Mouse (Mus musculus): ENCODE data around the gene Ints12.

Gene Ints12

DNA sequence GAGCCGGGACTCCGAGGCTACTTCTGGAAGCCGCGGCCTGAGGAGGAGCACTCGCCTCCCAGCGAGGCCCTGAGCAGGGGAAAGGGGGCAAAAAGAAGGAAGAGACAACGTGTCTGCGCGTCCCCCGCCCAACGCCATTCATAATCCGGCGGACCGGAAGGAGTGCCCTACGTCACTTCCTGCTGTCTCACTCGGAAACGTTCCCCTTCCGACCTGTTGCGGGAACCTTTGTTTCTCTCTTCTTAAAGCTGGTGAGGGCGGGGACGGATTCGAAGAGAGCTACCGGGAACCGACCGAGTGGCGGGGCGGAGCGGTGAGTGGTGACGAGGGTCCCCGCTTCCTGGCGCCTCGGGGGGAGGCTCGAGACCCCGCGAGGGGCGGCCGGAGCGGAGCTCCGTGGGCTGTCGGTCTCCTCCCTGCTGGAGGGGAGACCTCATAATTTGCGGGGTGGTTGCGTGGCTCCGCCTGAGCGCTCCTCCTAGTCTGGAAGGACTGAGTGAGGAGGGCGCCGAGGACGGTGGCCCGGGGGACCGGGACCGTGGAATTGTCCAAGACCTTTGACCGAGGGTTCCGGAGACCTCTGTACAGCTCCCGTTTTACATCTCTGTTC lies at the start of gene Ints12, which contains the start of gene Gstcd:
Gene Ints12, plus strand, starts transcription at position 177 of the 610 bp plus-strand sequence.
Gene Gstcd, minus strand, starts transcription at position 370 of the 610 bp plus-strand sequence.
- peak; percentile 86 for DNase-seq (ENCODE audit: low spot score)

GRCm38 (mm10) chr3:133052068-133052467 lies 39.6 kb upstream of the Ints12 start:
- no peak for DNase-seq (ENCODE audit: low spot score)

GRCm38 (mm10) chr3:133075560-133075959 lies 16.1 kb upstream of the Ints12 start:
- DNase-seq (ENCODE audit: low spot score): no peak

DNA sequence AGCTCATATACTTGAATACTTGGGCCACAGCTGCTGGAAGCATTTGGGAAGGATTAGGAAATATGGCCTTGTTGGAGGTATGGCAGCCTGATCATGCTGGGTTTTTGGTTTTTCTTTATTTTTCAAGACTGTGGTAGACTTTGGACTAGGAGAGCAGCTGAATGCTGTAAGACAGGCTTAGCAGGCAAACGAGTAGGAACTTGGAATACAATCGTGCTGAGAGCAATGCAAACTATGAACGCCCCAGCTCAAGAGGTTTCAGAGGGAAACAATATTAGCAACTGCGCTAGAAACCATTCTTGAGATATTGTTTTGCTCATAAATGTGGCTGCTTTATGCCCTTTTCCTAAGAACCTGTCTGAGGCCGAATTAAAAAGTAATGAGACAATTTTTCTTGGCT lies 8.9 kb upstream of the Ints12 start:
- DNase-seq (ENCODE audit: low spot score): no peak

GRCm38 (mm10) chr3:133085858-133086257 lies 5.8 kb upstream of the Ints12 start:
- DNase-seq (ENCODE audit: low spot score): no peak

- no peak for DNase-seq (ENCODE audit: low spot score)
Observed at GRCm38 (mm10) chr3:133090247-133091120, 1.2 kb upstream of the Ints12 start.

GRCm38 (mm10) chr3:133091121-133091663 lies 448 bp upstream of the Ints12 start:
- DNase-seq (ENCODE audit: low spot score): no peak

- DNase-seq (ENCODE audit: low spot score): no peak
Observed at GRCm38 (mm10) chr3:133092274-133092853, 724 bp downstream of the Ints12 start.

GRCm38 (mm10) chr3:133092936-133093335 lies 1.3 kb downstream of the Ints12 start:
- DNase-seq (ENCODE audit: low spot score): no peak

DNA sequence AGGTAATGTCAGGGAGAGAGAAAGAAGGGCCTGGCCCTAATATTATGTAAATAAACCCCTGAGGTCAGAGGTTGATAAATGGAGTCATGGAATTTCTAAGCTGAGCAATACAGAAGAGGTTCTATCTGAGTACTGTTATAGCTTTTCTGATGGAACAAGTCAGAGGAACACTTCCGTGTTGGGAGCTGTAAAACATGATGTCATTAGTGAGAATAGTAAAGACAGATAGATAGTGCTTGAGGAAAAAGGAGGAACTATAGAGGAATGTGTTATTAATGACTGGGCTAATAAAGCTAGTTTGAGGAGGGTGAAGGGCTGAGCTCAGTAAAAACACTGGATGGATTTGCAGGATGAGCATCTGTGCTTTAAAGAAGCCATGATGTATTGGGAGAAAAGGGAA lies 2.7 kb downstream of the Ints12 start:
- no peak for DNase-seq (ENCODE audit: low spot score)

DNA sequence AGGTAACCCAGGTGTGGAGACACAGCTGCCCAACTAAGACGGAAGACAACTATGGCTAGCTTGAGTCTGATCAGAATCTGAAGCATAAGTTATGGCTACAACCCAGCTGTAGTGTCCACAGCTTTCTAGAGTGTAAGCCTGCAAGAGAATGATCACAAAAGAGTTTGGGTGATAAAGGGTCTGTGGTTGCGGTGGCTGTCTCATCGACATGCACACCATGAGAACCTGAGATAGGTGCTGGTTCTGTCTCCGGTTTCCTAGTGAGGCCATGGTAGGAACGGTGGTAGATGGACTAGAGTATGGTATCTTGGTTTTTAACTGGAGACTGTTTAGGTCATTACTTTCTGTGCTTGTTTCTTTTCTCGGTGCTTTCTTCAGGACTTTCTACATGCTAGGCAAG lies 6.3 kb downstream of the Ints12 start:
- no peak for DNase-seq (ENCODE audit: low spot score)

DNA sequence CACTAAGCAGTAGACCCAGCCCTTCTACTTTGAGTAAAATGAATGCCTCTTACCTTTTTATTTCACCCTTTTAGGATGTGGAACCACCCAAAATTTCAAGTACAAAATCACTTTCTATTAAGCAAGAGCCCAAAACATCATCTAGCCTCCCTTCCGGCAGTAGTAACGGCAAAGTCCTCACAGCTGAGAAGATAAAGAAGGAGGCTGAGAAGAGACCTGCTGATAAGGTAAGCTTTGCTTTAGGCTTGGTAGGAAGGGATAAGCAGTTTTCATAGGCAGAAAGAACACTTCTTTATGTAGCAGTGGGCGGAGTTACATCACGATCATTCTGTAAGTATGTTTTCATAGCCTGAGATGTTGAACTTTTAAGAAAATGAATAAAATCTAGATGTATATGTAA lies 6.7 kb downstream of the Ints12 start:
- DNase-seq (ENCODE audit: low spot score): no peak

DNA sequence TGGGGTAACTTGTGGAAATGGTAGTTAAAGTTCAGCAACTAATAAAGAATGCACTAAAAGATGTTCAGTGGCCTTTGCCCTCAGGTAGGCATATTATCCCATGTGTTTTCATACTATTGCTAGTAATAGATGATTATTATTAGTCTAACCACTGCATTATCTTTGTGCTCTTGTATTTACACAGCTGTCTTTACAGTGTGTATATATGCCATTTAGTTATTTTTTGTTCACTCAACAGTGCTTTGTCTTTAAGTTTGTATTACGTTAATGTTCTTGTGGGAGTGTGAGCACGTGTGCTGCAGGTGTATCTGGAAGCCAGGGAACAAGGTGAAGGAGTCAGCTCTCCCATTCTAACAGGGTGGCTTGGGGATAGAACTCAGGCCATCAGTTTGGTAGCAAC lies 7.3 kb downstream of the Ints12 start:
- DNase-seq (ENCODE audit: low spot score): no peak

GRCm38 (mm10) chr3:133103768-133104167 lies 12.1 kb downstream of the Ints12 start:
- no peak for DNase-seq (ENCODE audit: low spot score)

DNA sequence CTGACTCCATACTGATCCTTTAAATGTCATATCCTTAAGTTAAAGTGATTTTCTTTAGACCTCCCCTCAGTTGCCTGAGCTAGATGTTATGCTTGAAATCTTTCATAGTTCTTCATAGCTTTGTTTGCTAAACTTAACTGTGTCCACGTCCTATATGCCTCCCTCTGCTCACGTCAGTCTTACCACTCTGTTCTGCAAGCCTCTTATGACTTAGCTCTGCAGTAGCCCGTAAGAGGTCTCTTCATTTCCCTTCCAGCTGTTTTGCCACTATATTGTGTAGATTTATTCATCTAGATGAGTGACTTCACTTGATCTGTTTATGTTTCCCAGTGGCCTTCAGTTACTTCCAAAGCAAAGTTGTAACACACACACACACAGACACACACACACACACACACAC lies 12.8 kb downstream of the Ints12 start:
- DNase-seq (ENCODE audit: low spot score): no peak

GRCm38 (mm10) chr3:133108731-133109130 lies 17.1 kb downstream of the Ints12 start:
- DNase-seq (ENCODE audit: low spot score): no peak

- no peak for DNase-seq (ENCODE audit: low spot score)
Observed at GRCm38 (mm10) chr3:133109844-133110243, 18.2 kb downstream of the Ints12 start.

DNA sequence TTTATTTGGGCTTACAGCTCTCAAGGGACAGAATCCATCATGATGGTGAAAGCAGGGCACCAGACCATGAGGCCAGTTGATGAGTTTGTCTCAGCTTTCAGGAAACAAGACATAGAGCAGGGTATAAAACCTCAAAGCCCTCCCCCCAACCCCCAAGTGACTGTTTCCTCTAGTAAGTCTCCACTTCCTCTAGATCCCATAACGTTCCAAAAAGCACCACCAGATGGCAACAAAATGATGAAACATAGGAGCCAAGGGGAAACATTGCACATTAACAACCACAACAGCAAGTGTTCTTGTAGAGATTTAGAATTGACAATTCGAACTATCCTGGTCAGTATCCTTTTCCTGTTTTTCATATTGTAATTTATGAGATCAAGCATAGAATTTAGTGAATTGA lies 20.1 kb downstream of the Ints12 start:
- no peak for DNase-seq (ENCODE audit: low spot score)

- DNase-seq (ENCODE audit: low spot score): no peak
Observed at GRCm38 (mm10) chr3:133113281-133113680, 21.6 kb downstream of the Ints12 start.

GRCm38 (mm10) chr3:133131372-133131771 lies 39.7 kb downstream of the Ints12 start:
- DNase-seq (ENCODE audit: low spot score): no peak

GRCm38 (mm10) chr3:133132611-133133010 lies 41.0 kb downstream of the Ints12 start:
- no peak for DNase-seq (ENCODE audit: low spot score)

DNA sequence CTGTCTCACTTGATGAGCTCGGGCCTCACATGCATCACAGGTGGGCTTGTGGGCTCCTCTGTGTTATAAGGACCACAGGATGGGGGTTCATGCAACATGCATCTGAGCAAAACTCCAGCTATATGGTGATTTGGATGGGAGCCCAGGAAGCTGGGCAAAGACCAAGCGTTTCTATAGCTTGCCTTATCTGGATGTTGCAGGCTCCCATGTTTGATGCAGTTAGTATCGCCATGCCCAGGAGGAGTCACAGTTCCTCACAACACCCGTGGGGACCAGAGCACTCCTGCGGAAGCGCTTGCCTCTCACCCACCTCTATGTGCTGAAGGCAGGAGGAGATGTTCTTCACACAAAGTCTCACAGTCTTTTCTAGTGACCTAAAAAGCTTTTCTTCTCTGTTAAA lies 50.2 kb downstream of the Ints12 start:
- DNase-seq (ENCODE audit: low spot score): no peak
